Mouse (Mus musculus) heart, postnatal 4 days (tissue): Measurements from ENCODE around the gene Tspan9. TPM values are rescaled to one million over a fixed set of nuclear protein-coding genes. Genes with fewer than 3 reads are reported as not detected.

ENCODE experiments used
- DNase-seq: peaks from one replicate; pipeline ENCODE4 v3.0.0; 2021
- total RNA-seq, 2 experiments: library from RNA; stranded (reverse); gene quantifications; 2 replicates each; pipeline ENCODE4 v1.2.3; 2021

Tspan9 gene
- total RNA-seq, result 100 to 1,000 TPM; 216 TPM

- peak; percentile 83 for DNase-seq
Measured at GRCm38 (mm10) chr6:128143390-128144020, at the start of gene Tspan9. TSS of gene Tspan9 (minus strand) at chr6:128143594.

- DNase-seq, result no peak
Measured at GRCm38 (mm10) chr6:128183521-128183920, 40.1 kb upstream of the Tspan9 start.

- no peak for DNase-seq
Measured at GRCm38 (mm10) chr6:128181176-128181575, 37.8 kb upstream of the Tspan9 start.

GRCm38 (mm10) chr6:128179651-128180050 lies 36.3 kb upstream of the Tspan9 start:
- no peak for DNase-seq

GRCm38 (mm10) chr6:128179247-128179646 lies 35.9 kb upstream of the Tspan9 start:
- no peak for DNase-seq

GRCm38 (mm10) chr6:128178681-128179080 lies 35.3 kb upstream of the Tspan9 start:
- no peak for DNase-seq

GRCm38 (mm10) chr6:128168785-128169679 lies 25.6 kb upstream of the Tspan9 start:
- peak; percentile 27 for DNase-seq

- no peak for DNase-seq
Measured at GRCm38 (mm10) chr6:128165564-128165963, 22.2 kb upstream of the Tspan9 start.

GRCm38 (mm10) chr6:128164632-128165031 lies 21.2 kb upstream of the Tspan9 start:
- no peak for DNase-seq

- DNase-seq, result no peak
Measured at GRCm38 (mm10) chr6:128159092-128159491, 15.7 kb upstream of the Tspan9 start.

GRCm38 (mm10) chr6:128158031-128158430 lies 14.6 kb upstream of the Tspan9 start:
- DNase-seq, result no peak

GRCm38 (mm10) chr6:128156476-128156875 lies 13.1 kb upstream of the Tspan9 start:
- DNase-seq, result no peak

- DNase-seq, result no peak
Measured at GRCm38 (mm10) chr6:128155935-128156334, 12.5 kb upstream of the Tspan9 start.

GRCm38 (mm10) chr6:128145765-128146164 lies 2.4 kb upstream of the Tspan9 start:
- DNase-seq, result peak; percentile 77

GRCm38 (mm10) chr6:128142369-128143278 lies 770 bp downstream of the Tspan9 start:
- DNase-seq, result peak; percentile 75

- no peak for DNase-seq
Measured at GRCm38 (mm10) chr6:128140724-128141123, 2.7 kb downstream of the Tspan9 start.

- no peak for DNase-seq
Measured at GRCm38 (mm10) chr6:128137855-128138254, 5.5 kb downstream of the Tspan9 start.

GRCm38 (mm10) chr6:128136654-128137053 lies 6.7 kb downstream of the Tspan9 start:
- DNase-seq, result no peak

GRCm38 (mm10) chr6:128135459-128135858 lies 7.9 kb downstream of the Tspan9 start:
- DNase-seq, result no peak

- DNase-seq, result no peak
Measured at GRCm38 (mm10) chr6:128135006-128135405, 8.4 kb downstream of the Tspan9 start.

GRCm38 (mm10) chr6:128134196-128134924 lies 9.0 kb downstream of the Tspan9 start:
- DNase-seq, result no peak

GRCm38 (mm10) chr6:128133679-128134191 lies 9.7 kb downstream of the Tspan9 start:
- peak; percentile 38 for DNase-seq
